Mouse (Mus musculus) small intestine, adult 2 months (tissue): Measurements from ENCODE around the gene Ndst2.

Source experiments
- CTCF ChIP-seq: fragments of 200-500 bp; IDR thresholded peaks from 2 replicates; pipeline ENCODE4 v1.5.1; 2012; ENCODE audit warnings: low read depth, mild to moderate bottlenecking, control low read depth, inconsistent platforms, low read length, moderate library complexity, mixed read lengths; ENCODE audit not compliant: insufficient replicate concordance, insufficient read length; ENCODE audit errors: extremely low read depth
- POLR2A ChIP-seq: fragments of 200-500 bp; IDR thresholded peaks from 2 replicates; pipeline ENCODE4 v1.6.1; 2012; ENCODE audit warnings: low read depth, mild to moderate bottlenecking, control low read depth, inconsistent platforms, low read length, moderate library complexity

DNA sequence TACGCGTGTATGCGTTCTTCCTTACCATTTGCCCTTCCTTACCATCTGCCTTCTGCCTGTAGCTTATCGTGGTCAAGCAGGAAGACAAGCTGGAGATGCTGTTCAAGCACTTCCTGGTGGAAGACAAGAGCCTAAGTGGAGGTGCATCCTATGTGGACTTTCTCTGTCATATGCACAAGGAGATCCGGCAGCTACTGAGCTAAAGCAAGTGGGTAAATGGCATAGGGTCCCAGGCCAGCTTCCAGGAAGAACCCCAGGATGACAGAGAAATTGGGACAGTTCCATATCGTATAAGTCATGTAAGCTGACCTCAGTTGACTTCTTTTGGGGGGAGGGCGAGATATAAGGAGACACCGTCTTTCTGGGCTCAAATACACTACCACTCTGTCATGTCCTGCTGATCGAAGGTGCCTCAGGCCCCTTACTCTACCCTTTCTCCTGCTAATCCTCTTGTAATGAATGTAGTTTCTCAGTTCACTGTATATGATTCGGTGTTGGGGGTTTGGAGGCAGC is 40.7 kb downstream of the Ndst2 start:
- no peak for TF ChIP-seq CTCF
- no peak for TF ChIP-seq POLR2A
